Comparison of ENCODE assay signal across 12 mouse cellular contexts in genomic region chr5:24353327-24353726, GRCm38 (mm10). TPM values are rescaled to one million over a fixed set of nuclear protein-coding genes. Genes with fewer than 3 reads are reported as not detected.
DNase-seq lines count a peak whose midpoint lies in the region; ATAC-seq and TF ChIP-seq lines count a peak whose summit lies in the region.
"Had no signal": no experiment of that assay in that cellular context is flagged by ENCODE, and none has a peak within 500 bp of the region (broad histone marks: within the 10 kb centered on the region; RNA-seq: fewer than 3 reads in every experiment).

No protein-coding gene starts in this region.

- ATAC-seq in lung, embryonic 15.5 days (ENCODE audit: borderline replicate concordance, extremely low read depth, low FRiP score, low TSS enrichment): no peak
- no peak for ATAC-seq in stomach, embryonic 16.5 days (ENCODE audit: insufficient read depth, low FRiP score)

- intact Hi-C loops in heart, adult 2 months (cut with DNase I): loop anchor here (2.0 kb wide), 1 partner anchor 17 kb away; no protein-coding TSS in a partner anchor
- intact Hi-C loops in heart, postnatal 10 days (cut with DNase I): no loop called here

- H3K27me3 ChIP-seq in heart, adult 2 months (ENCODE audit: control insufficient read depth, insufficient read depth, low read length): no peaks in the 10 kb centered on the region; the same call in 1 of the 2 replicates
- H3K27me3 ChIP-seq in lung, embryonic 15.5 days: peaks cover 52% of the 10 kb centered on the region
- peaks cover 56% of the 10 kb centered on the region for H3K27me3 ChIP-seq in limb, embryonic 10.5 days (ENCODE audit: low read depth, poor library complexity, severe bottlenecking)
- peaks cover 9% of the 10 kb centered on the region; the same call in 1 of the 2 replicates for H3K27me3 ChIP-seq in stomach, embryonic 16.5 days (ENCODE audit: control insufficient read depth, insufficient read depth, low read length)

- no peak overlapping the region for H3K4me3 ChIP-seq in heart, adult 2 months
- H3K4me3 ChIP-seq in lung, embryonic 15.5 days: no peak overlapping the region
- H3K4me3 ChIP-seq in limb, embryonic 10.5 days: peak overlapping the region; percentile 72
- H3K4me3 ChIP-seq in stomach, embryonic 16.5 days (replicated peaks; ENCODE audit: low read length): no peak overlapping the region
- H3K4me3 ChIP-seq: megakaryocyte, embryonic 14.5 days had no signal

- TF ChIP-seq POLR2A in heart, adult 2 months (IDR thresholded peaks at IDR 0.05; ENCODE audit: insufficient read depth, low read depth, low read length): no peak

- no peak for TF ChIP-seq EP300 in heart, adult 2 months (IDR thresholded peaks at IDR 0.05; ENCODE audit: insufficient read depth, low read depth, low read length)

- no peak for TF ChIP-seq CTCF in heart, adult 2 months (IDR thresholded peaks at IDR 0.05)

- no peaks in the 10 kb centered on the region for H3K79me2 ChIP-seq in heart, adult 2 months (replicated peaks; ENCODE audit: control insufficient read depth, insufficient read depth, low read length)

- no peak overlapping the region for H3K4me2 ChIP-seq in lung, embryonic 15.5 days
- H3K4me2 ChIP-seq in stomach, embryonic 16.5 days (ENCODE audit: low read depth, low read length): peak overlapping the region; percentile 94; the same call in 1 of the 2 replicates

- no peak for DNase-seq in heart, adult 2 months
- no peak for DNase-seq in heart, postnatal 10 days
- no peak for DNase-seq in lung, postnatal 14 days
- DNase-seq in limb, embryonic 10.5 days (ENCODE audit: low spot score): no peak
- DNase-seq in layer of hippocampus, postnatal 14 days (ENCODE audit: low spot score in 2 of 2): no peak
- DNase-seq in urinary bladder, adult 18-20 months (ENCODE audit: low spot score in 2 of 2): no peak
- DNase-seq: B cell, adult 2 months; kidney, adult 9 months had no signal

- no peaks in the 10 kb centered on the region; the same call in 1 of the 2 replicates for H3K36me3 ChIP-seq in heart, adult 2 months (ENCODE audit: control insufficient read depth, insufficient read depth, low read length)
- H3K36me3 ChIP-seq in lung, embryonic 15.5 days: no peaks in the 10 kb centered on the region
- H3K36me3 ChIP-seq in limb, embryonic 10.5 days: no peaks in the 10 kb centered on the region
- no peaks in the 10 kb centered on the region for H3K36me3 ChIP-seq in stomach, embryonic 16.5 days (ENCODE audit: control insufficient read depth, insufficient read depth, low read length)

- peak overlapping the region; percentile 92; the same call in 1 of the 2 replicates for H3K27ac ChIP-seq in heart, adult 2 months
- H3K27ac ChIP-seq in lung, embryonic 15.5 days: peak overlapping the region; percentile 92; the same call in 1 of the 2 replicates
- H3K27ac ChIP-seq in limb, embryonic 10.5 days: peak overlapping the region; percentile 85
- peak overlapping the region; percentile 96 for H3K27ac ChIP-seq in stomach, embryonic 16.5 days (ENCODE audit: low read length)

- WGBS in heart, adult 2 months: 36% methylated on average over 4 of the region's 4 CpGs
- 30% methylated on average over 4 of the region's 4 CpGs for WGBS in lung, embryonic 15.5 days
- WGBS in limb, embryonic 10.5 days: 32% methylated on average over 4 of the region's 4 CpGs
- WGBS in stomach, embryonic 16.5 days: 41% methylated on average over 4 of the region's 4 CpGs

- H3K4me1 ChIP-seq in heart, adult 2 months (ENCODE audit: control insufficient read depth, insufficient read depth, low read length): peaks cover 6% of the 10 kb centered on the region
- H3K4me1 ChIP-seq in lung, embryonic 15.5 days: peaks cover 46% of the 10 kb centered on the region
- peaks cover 60% of the 10 kb centered on the region for H3K4me1 ChIP-seq in limb, embryonic 10.5 days
- H3K4me1 ChIP-seq in stomach, embryonic 16.5 days (ENCODE audit: control insufficient read depth, insufficient read depth, low read length): peaks cover 38% of the 10 kb centered on the region

- H3K9me3 ChIP-seq in lung, embryonic 15.5 days: no peaks in the 10 kb centered on the region
- no peaks in the 10 kb centered on the region for H3K9me3 ChIP-seq in limb, embryonic 10.5 days (replicated peaks)
- H3K9me3 ChIP-seq in stomach, embryonic 16.5 days (replicated peaks; ENCODE audit: control insufficient read depth, low read length): no peaks in the 10 kb centered on the region
- H3K9me3 ChIP-seq: megakaryocyte, embryonic 14.5 days had no signal

- no peak overlapping the region for H3K9ac ChIP-seq in heart, adult 2 months (ENCODE audit: low read depth, low read length)
- no peak overlapping the region for H3K9ac ChIP-seq in lung, embryonic 15.5 days
- H3K9ac ChIP-seq in stomach, embryonic 16.5 days (ENCODE audit: low read length): peak overlapping the region; percentile 68; the same call in 1 of the 2 replicates

RNA-seq across cellular contexts. Expression of gene Kcnh2, which starts 1.9 kb away (rescaled TPM):
- 10 to 100 TPM; 59.3 to 68.5 TPM for total RNA-seq in heart, adult 2 months (2021)
- polyA plus RNA-seq in heart, adult 2 months (2012; rRNA removed): 119 and 121 TPM in 2 replicates
- total RNA-seq in heart, postnatal 10 days (2021): 10 to 100 TPM; 90.5 to 93.9 TPM
- polyA plus RNA-seq in lung, embryonic 15.5 days (2015; fragmentation: Nextera tagmentation; extraction: Ambion mirVana): 6.0 and 7.0 TPM in 2 replicates
- 15.0 and 19.3 TPM in 2 replicates for polyA plus RNA-seq in limb, embryonic 10.5 days (2016; fragmentation: Nextera tagmentation; extraction: Ambion mirVana)
- 5.6 and 6.5 TPM in 2 replicates for polyA plus RNA-seq in stomach, embryonic 16.5 days (2015; fragmentation: Nextera tagmentation; extraction: Ambion mirVana)
- 10 to 100 TPM; 17.9 to 19.2 TPM for total RNA-seq in layer of hippocampus, postnatal 14 days (2021)
- total RNA-seq: liver, adult 2 months had no signal
- polyA plus RNA-seq: liver, adult 2 months had no signal

RNA-seq across cellular contexts. Expression of gene Nos3, which starts 11.3 kb away (rescaled TPM):
- 10 to 100 TPM; 23.5 to 24.4 TPM for total RNA-seq in heart, adult 2 months (2021)
- 26.3 and 30.7 TPM in 2 replicates for polyA plus RNA-seq in heart, adult 2 months (2012; rRNA removed)
- 10 to 100 TPM; 44.0 to 44.4 TPM for total RNA-seq in heart, postnatal 10 days (2021)
- polyA plus RNA-seq in lung, embryonic 15.5 days (2015; fragmentation: Nextera tagmentation; extraction: Ambion mirVana): 17.1 and 18.8 TPM in 2 replicates
- 8.4 and 8.9 TPM in 2 replicates for polyA plus RNA-seq in limb, embryonic 10.5 days (2016; fragmentation: Nextera tagmentation; extraction: Ambion mirVana)
- polyA plus RNA-seq in stomach, embryonic 16.5 days (2015; fragmentation: Nextera tagmentation; extraction: Ambion mirVana): 6.5 and 7.3 TPM in 2 replicates
- total RNA-seq in layer of hippocampus, postnatal 14 days (2021): 1 to 10 TPM; 9.4 to 10.0 TPM

RNA-seq across cellular contexts. Expression of gene Atg9b, which starts 38.6 kb away (rescaled TPM):
- total RNA-seq in heart, adult 2 months (2021): 1 to 10 TPM in 1 of 2 experiments, under 1 TPM in 1; 0.89 to 1.1 TPM
- 2.2 and 2.3 TPM in 2 replicates for polyA plus RNA-seq in heart, adult 2 months (2012; rRNA removed)
- total RNA-seq in heart, postnatal 10 days (2021): under 1 TPM; 0.62 to 0.89 TPM
- polyA plus RNA-seq in lung, embryonic 15.5 days (2015; fragmentation: Nextera tagmentation; extraction: Ambion mirVana): 0.64 and 0.77 TPM in 2 replicates
- polyA plus RNA-seq in limb, embryonic 10.5 days (2016; fragmentation: Nextera tagmentation; extraction: Ambion mirVana): 1.4 and 2.1 TPM in 2 replicates
- polyA plus RNA-seq in stomach, embryonic 16.5 days (2015; fragmentation: Nextera tagmentation; extraction: Ambion mirVana): 4.2 and 5.9 TPM in 2 replicates
- total RNA-seq in layer of hippocampus, postnatal 14 days (2021): 1 to 10 TPM; 2.8 to 3.4 TPM

RNA-seq across cellular contexts. Expression of gene Abcb8, which starts 40.1 kb away (rescaled TPM):
- 10 to 100 TPM; 81.2 to 89.8 TPM for total RNA-seq in heart, adult 2 months (2021)
- 148 and 151 TPM in 2 replicates for polyA plus RNA-seq in heart, adult 2 months (2012; rRNA removed)
- 10 to 100 TPM; 85.0 to 88.5 TPM for total RNA-seq in heart, postnatal 10 days (2021)
- 44.7 and 49.6 TPM in 2 replicates for polyA plus RNA-seq in lung, embryonic 15.5 days (2015; fragmentation: Nextera tagmentation; extraction: Ambion mirVana)
- polyA plus RNA-seq in limb, embryonic 10.5 days (2016; fragmentation: Nextera tagmentation; extraction: Ambion mirVana): 56.6 and 56.7 TPM in 2 replicates
- polyA plus RNA-seq in stomach, embryonic 16.5 days (2015; fragmentation: Nextera tagmentation; extraction: Ambion mirVana): 48.4 and 61.7 TPM in 2 replicates
- total RNA-seq in layer of hippocampus, postnatal 14 days (2021): 10 to 100 TPM; 43.0 to 54.1 TPM

RNA-seq across cellular contexts. Expression of gene Asic3, which starts 59.9 kb away (rescaled TPM):
- total RNA-seq in heart, adult 2 months (2021): under 1 TPM in 1 of 2 experiments, not detected in 1; 0.14 TPM
- 0.32 and 0.59 TPM in 2 replicates for polyA plus RNA-seq in heart, adult 2 months (2012; rRNA removed)
- total RNA-seq in heart, postnatal 10 days (2021): under 1 TPM; 0.12 to 0.22 TPM
- polyA plus RNA-seq in lung, embryonic 15.5 days (2015; fragmentation: Nextera tagmentation; extraction: Ambion mirVana): 0.16 TPM in 2 replicates
- polyA plus RNA-seq in limb, embryonic 10.5 days (2016; fragmentation: Nextera tagmentation; extraction: Ambion mirVana): 0.13 and 0.30 TPM in 2 replicates
- 0.23 and 0.52 TPM in 2 replicates for polyA plus RNA-seq in stomach, embryonic 16.5 days (2015; fragmentation: Nextera tagmentation; extraction: Ambion mirVana)
- under 1 TPM in 1 of 2 experiments, not detected in 1; 0.18 TPM for total RNA-seq in layer of hippocampus, postnatal 14 days (2021)
- total RNA-seq: liver, adult 2 months had no signal
